Comparison of ENCODE assay signal across 25 mouse cellular contexts in the genomic region with DNA sequence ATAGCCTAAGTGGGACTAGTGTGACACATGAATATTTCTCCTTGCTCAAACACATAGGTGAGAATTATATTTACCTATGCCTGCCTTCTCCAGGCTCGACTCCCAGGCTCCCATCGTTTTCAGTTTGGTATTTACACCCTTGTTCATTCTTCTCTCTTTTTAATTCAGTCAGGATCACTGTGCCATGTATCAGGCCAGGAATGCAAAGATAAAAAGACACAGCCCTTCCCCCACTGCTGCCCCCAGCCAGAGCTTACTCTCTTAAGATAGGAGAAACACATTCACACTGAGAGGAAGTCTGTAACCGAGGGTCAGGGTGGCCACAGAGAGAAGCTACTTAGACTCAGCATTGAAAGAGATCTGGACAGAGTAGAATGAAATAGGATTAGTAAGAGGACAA. TPM values are rescaled to one million over a fixed set of nuclear protein-coding genes. Genes with fewer than 3 reads are reported as not detected.
A peak's percentile ranks its signal among the peaks of the same experiment; 100 is the strongest.
DNase-seq lines count a peak whose midpoint lies in the region; ATAC-seq and TF ChIP-seq lines count a peak whose summit lies in the region.
"Had no signal": no experiment of that assay in that cellular context is flagged by ENCODE, and none has a peak within 500 bp of the region (broad histone marks: within the 10 kb centered on the region; RNA-seq: fewer than 3 reads in every experiment).

No protein-coding gene starts in this region.

- TF ChIP-seq POLR2A in heart, adult 2 months (IDR thresholded peaks at IDR 0.05; ENCODE audit: insufficient read depth, low read depth, low read length), result no peak

- peak overlapping the region; percentile 20; the same call in 1 of the 2 replicates for H3K4me2 ChIP-seq in heart, embryonic 13.5 days
- no peak overlapping the region for H3K4me2 ChIP-seq in heart, postnatal 0 days (ENCODE audit: low read depth, low read length)
- no peak overlapping the region for H3K4me2 ChIP-seq in lung, postnatal 0 days (replicated peaks; ENCODE audit: low read depth, low read length)
- H3K4me2 ChIP-seq: embryonic facial prominence, embryonic 15.5 days; hindbrain, embryonic 12.5 days had no signal

- intact Hi-C loops in heart, postnatal 14 days (cut with DNase I), result no loop called here
- intact Hi-C loops in heart, adult 2 months (cut with DNase I), result no loop called here
- intact Hi-C loops in heart, postnatal 10 days (cut with DNase I), result loop anchor here (10.0 kb wide), 1 partner anchor 797 kb away; no protein-coding TSS in a partner anchor

- no peak for TF ChIP-seq EP300 in heart, adult 2 months (IDR thresholded peaks at IDR 0.05; ENCODE audit: insufficient read depth, low read depth, low read length)
- no peak for TF ChIP-seq EP300 in heart, postnatal 0 days (IDR thresholded peaks at IDR 0.05; ENCODE audit: low read depth)
- TF ChIP-seq EP300 in lung, postnatal 0 days (IDR thresholded peaks at IDR 0.05), result no peak

- 0 out of 2 replicates have a peak overlapping the region, but pooled peaks have one; percentile 42 for H3K9ac ChIP-seq in heart, embryonic 13.5 days
- no peak overlapping the region for H3K9ac ChIP-seq in heart, adult 2 months (ENCODE audit: low read depth, low read length)
- H3K9ac ChIP-seq in heart, postnatal 0 days (replicated peaks; ENCODE audit: low read depth, low read length), result no peak overlapping the region
- H3K9ac ChIP-seq in lung, postnatal 0 days (replicated peaks; ENCODE audit: low read depth), result no peak overlapping the region
- H3K9ac ChIP-seq: embryonic facial prominence, embryonic 15.5 days; hindbrain, embryonic 12.5 days had no signal

- WGBS in heart, embryonic 13.5 days, result 19% methylated on average over 3 of the region's 3 CpGs
- 29% methylated on average over 3 of the region's 3 CpGs for WGBS in heart, adult 2 months
- WGBS in heart, postnatal 0 days, result 18% methylated on average over 3 of the region's 3 CpGs
- 26% methylated on average over 3 of the region's 3 CpGs for WGBS in lung, postnatal 0 days

- no peaks in the 10 kb centered on the region for H3K79me2 ChIP-seq in heart, adult 2 months (replicated peaks; ENCODE audit: control insufficient read depth, insufficient read depth, low read length)

- peak overlapping the region; percentile 84 for H3K27ac ChIP-seq in heart, embryonic 13.5 days (replicated peaks)
- H3K27ac ChIP-seq in heart, adult 2 months, result no peak overlapping the region
- H3K27ac ChIP-seq in heart, postnatal 0 days (ENCODE audit: low read depth), result peak overlapping the region; percentile 78
- H3K27ac ChIP-seq in lung, postnatal 0 days (ENCODE audit: low read length), result 0 out of 2 replicates have a peak overlapping the region, but pooled peaks have one; percentile 26
- H3K27ac ChIP-seq: embryonic facial prominence, embryonic 15.5 days; forebrain, embryonic 10.5 days; hindbrain, embryonic 12.5 days had no signal

- H3K27me3 ChIP-seq in heart, embryonic 13.5 days (replicated peaks), result no peaks in the 10 kb centered on the region
- H3K27me3 ChIP-seq in heart, adult 2 months (ENCODE audit: control insufficient read depth, insufficient read depth, low read length), result no peaks in the 10 kb centered on the region
- H3K27me3 ChIP-seq in heart, postnatal 0 days (ENCODE audit: control insufficient read depth, insufficient read depth, low read length), result no peaks in the 10 kb centered on the region
- H3K27me3 ChIP-seq in lung, postnatal 0 days (replicated peaks; ENCODE audit: insufficient read depth, low read length), result no peaks in the 10 kb centered on the region
- H3K27me3 ChIP-seq: embryonic facial prominence, embryonic 15.5 days; hindbrain, embryonic 12.5 days had no signal

- H3K4me3 ChIP-seq in heart, embryonic 13.5 days, result no peak overlapping the region
- no peak overlapping the region for H3K4me3 ChIP-seq in heart, adult 2 months
- H3K4me3 ChIP-seq in heart, postnatal 0 days (ENCODE audit: low read depth, low read length), result no peak overlapping the region
- no peak overlapping the region for H3K4me3 ChIP-seq in lung, postnatal 0 days (ENCODE audit: low read depth, low read length)
- H3K4me3 ChIP-seq: embryonic facial prominence, embryonic 15.5 days; erythroblast, embryonic 14.5 days; forebrain, embryonic 10.5 days; gastrocnemius, adult 2 months; hindbrain, embryonic 12.5 days had no signal

- no peak for ATAC-seq in heart, embryonic 13.5 days (ENCODE audit: extremely low read depth, insufficient number of reproducible peaks, low FRiP score, low TSS enrichment)
- ATAC-seq in heart, postnatal 0 days (ENCODE audit: insufficient read depth, low read depth), result no peak
- ATAC-seq in lung, postnatal 0 days, result no peak
- ATAC-seq: CD4-positive, CD25-positive, alpha-beta regulatory T cell, adult 4 months; forebrain, embryonic 14.5 days; hindbrain, embryonic 16.5 days; inflammation-experienced regulatory T-cells, adult 6 months; intestine, postnatal 0 days had no signal

- peaks cover 61% of the 10 kb centered on the region for H3K4me1 ChIP-seq in heart, embryonic 13.5 days
- peaks cover 4% of the 10 kb centered on the region for H3K4me1 ChIP-seq in heart, adult 2 months (ENCODE audit: control insufficient read depth, insufficient read depth, low read length)
- peaks cover 36% of the 10 kb centered on the region for H3K4me1 ChIP-seq in heart, postnatal 0 days (ENCODE audit: control insufficient read depth, insufficient read depth)
- peaks cover 4% of the 10 kb centered on the region; the same call in 1 of the 2 replicates for H3K4me1 ChIP-seq in lung, postnatal 0 days (ENCODE audit: insufficient read depth, low read depth, low read length)
- H3K4me1 ChIP-seq: embryonic facial prominence, embryonic 15.5 days; hindbrain, embryonic 12.5 days had no signal

- no peak for TF ChIP-seq CTCF in heart, adult 2 months (IDR thresholded peaks at IDR 0.05)
- no peak for TF ChIP-seq CTCF in heart, postnatal 0 days (IDR thresholded peaks at IDR 0.05; ENCODE audit: low read depth)
- TF ChIP-seq CTCF in lung, postnatal 0 days (IDR thresholded peaks at IDR 0.05), result no peak

- DNase-seq in heart, adult 11 months, result peak; percentile 15
- no peak for DNase-seq in heart, postnatal 14 days
- DNase-seq in heart, adult 2 months, result no peak
- no peak for DNase-seq in heart, postnatal 0 days (ENCODE audit: low spot score)
- no peak for DNase-seq in heart, postnatal 10 days
- DNase-seq in lung, postnatal 0 days (ENCODE audit: low spot score), result no peak
- DNase-seq in lung, postnatal 36 days, result no peak
- DNase-seq: B cell, adult 2 months; cerebellum, adult 11 months; cerebellum, adult 8-10 months; cerebellum, postnatal 14 days; embryo, embryonic 11 days; gastrocnemius, adult 2 months; gastrocnemius, postnatal 25 days had no signal

- H3K9me3 ChIP-seq in heart, embryonic 13.5 days, result no peaks in the 10 kb centered on the region
- no peaks in the 10 kb centered on the region for H3K9me3 ChIP-seq in heart, postnatal 0 days (replicated peaks; ENCODE audit: control insufficient read depth, low read length)
- H3K9me3 ChIP-seq in lung, postnatal 0 days (ENCODE audit: low read length), result no peaks in the 10 kb centered on the region
- H3K9me3 ChIP-seq: embryonic facial prominence, embryonic 15.5 days; forebrain, embryonic 10.5 days; G1E; hindbrain, embryonic 12.5 days had no signal

- H3K36me3 ChIP-seq in heart, embryonic 13.5 days, result peaks cover 20% of the 10 kb centered on the region
- peaks cover 22% of the 10 kb centered on the region for H3K36me3 ChIP-seq in heart, adult 2 months (ENCODE audit: control insufficient read depth, insufficient read depth, low read length)
- H3K36me3 ChIP-seq in heart, postnatal 0 days (replicated peaks; ENCODE audit: control insufficient read depth, insufficient read depth, low read length), result peaks cover 24% of the 10 kb centered on the region; the same call in 1 of the 2 replicates
- H3K36me3 ChIP-seq in lung, postnatal 0 days (ENCODE audit: insufficient read depth, low read length), result peaks cover 25% of the 10 kb centered on the region; the same call in 1 of the 2 replicates
- H3K36me3 ChIP-seq: forebrain, embryonic 10.5 days; hindbrain, embryonic 12.5 days had no signal

RNA-seq across cellular contexts. Expression of gene Polr3b, which starts 10.4 kb away (rescaled TPM):
- total RNA-seq in heart, postnatal 14 days (2021), result 10 to 100 TPM; 11.7 to 12.1 TPM
- 9.4 and 10.7 TPM in 2 replicates for polyA plus RNA-seq in heart, embryonic 13.5 days (2015; fragmentation: Nextera tagmentation; extraction: Ambion mirVana)
- 10 to 100 TPM in 1 of 2 experiments, 1 to 10 TPM in 1; 8.9 to 10.9 TPM for total RNA-seq in heart, adult 2 months (2021)
- polyA plus RNA-seq in heart, adult 2 months (2012; rRNA removed), result 3.0 and 5.1 TPM in 2 replicates
- total RNA-seq in heart, postnatal 0 days (2014; rRNA removed; ENCODE audit: low replicate concordance), result 7.7 and 8.2 TPM in 2 replicates
- 4.8 and 5.2 TPM in 2 replicates for polyA plus RNA-seq in heart, postnatal 0 days (2015; fragmentation: Nextera tagmentation; extraction: Ambion mirVana)
- total RNA-seq in heart, postnatal 10 days (2021), result 10 to 100 TPM; 11.0 to 12.7 TPM
- 6.2 and 7.8 TPM in 2 replicates for polyA plus RNA-seq in lung, postnatal 0 days (2015; fragmentation: Nextera tagmentation; extraction: Ambion mirVana)

RNA-seq across cellular contexts. Expression of gene Tcp11l2, which starts 35.2 kb away (rescaled TPM):
- total RNA-seq in heart, postnatal 14 days (2021), result 100 to 1,000 TPM in 1 of 2 experiments, 10 to 100 TPM in 1; 96.1 to 120 TPM
- 27.9 and 30.6 TPM in 2 replicates for polyA plus RNA-seq in heart, embryonic 13.5 days (2015; fragmentation: Nextera tagmentation; extraction: Ambion mirVana)
- total RNA-seq in heart, adult 2 months (2021), result 100 to 1,000 TPM; 118 to 157 TPM
- polyA plus RNA-seq in heart, adult 2 months (2012; rRNA removed), result 129 and 204 TPM in 2 replicates
- total RNA-seq in heart, postnatal 0 days (2014; rRNA removed; ENCODE audit: low replicate concordance), result 36.9 and 52.4 TPM in 2 replicates
- polyA plus RNA-seq in heart, postnatal 0 days (2015; fragmentation: Nextera tagmentation; extraction: Ambion mirVana), result 57.3 and 63.4 TPM in 2 replicates
- 10 to 100 TPM; 74.1 to 78.3 TPM for total RNA-seq in heart, postnatal 10 days (2021)
- 73.8 and 73.9 TPM in 2 replicates for polyA plus RNA-seq in lung, postnatal 0 days (2015; fragmentation: Nextera tagmentation; extraction: Ambion mirVana)
